Mouse (Mus musculus) adrenal gland, adult (tissue): ENCODE results near the gene Diexf.
A peak's percentile ranks its signal among the peaks of the same experiment; 100 is the strongest.

ENCODE experiments used
- DNase-seq, 2 experiments: peaks; one replicate each; pipeline ENCODE4 v3.0.0; 2022 to 2023; ENCODE audit warnings: low spot score in 1 of 2; ENCODE audit not compliant: inconsistent age in 2 of 2

Gene Diexf

DNA sequence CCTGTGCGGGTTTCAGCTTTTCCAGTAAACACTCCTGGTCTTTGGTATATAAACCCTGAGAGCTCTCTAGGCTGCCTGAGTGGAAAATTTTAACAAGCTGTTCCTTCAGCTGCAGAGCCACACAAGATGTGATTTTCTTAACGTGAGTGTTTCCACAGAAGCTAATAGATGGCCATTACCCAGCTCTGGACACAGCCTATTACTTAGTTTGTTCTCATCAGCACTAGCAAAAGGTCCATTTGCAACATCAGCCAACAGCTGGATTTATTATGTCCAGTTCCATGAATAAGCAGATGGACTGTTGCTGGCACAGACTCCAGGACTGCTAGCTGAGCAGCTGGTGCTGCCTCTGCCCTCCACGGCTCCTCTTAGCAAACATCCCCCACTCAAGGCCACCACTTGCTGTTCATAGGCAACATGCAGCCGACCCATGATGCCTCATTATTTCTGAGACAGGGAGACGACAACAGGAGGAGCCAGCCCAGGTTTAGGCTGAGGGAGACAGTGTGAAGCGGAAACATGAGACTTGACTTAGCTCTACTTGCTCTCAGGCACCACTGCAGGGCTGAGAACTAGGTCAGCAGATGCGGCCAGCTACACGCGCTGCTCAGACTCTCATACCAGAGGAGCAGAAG lies 43.1 kb downstream of the Diexf start:
- DNase-seq: peak; percentile 68 to 90

DNA sequence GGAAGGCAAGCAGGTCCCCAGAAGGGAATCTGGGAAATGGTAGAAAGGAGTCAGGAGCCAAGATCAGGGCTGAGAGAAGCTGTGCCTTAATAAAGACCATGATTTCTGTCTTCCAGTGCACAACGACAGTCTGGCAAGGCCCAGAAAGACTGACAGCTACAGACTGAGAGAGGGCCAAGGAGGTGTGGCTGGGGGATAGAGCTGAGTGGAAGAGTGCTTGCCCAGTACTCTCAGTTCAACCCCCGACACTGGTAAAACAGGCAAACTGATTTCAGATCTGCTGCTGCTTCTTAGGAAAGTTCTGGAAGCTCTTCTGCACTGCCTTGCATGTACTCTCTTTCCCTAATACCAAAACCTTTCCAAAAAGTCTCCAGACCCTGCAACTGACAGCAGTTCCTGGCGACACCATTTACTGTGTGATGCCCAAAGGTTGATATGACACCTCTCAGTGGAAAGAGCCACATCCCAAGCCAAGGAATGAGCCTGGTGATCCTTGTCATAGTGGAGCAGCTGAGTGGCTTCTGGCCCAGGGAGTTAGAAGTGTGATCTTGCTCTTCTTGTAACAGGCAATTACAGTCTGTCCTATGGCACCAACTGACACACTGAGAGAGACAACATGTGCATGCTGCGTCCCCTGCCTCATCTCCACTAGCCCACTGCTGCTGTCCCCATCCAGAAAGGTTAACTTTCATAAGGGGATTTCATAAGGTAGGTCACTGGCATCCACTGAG lies 43.8 kb downstream of the Diexf start:
- DNase-seq: no peak

DNA sequence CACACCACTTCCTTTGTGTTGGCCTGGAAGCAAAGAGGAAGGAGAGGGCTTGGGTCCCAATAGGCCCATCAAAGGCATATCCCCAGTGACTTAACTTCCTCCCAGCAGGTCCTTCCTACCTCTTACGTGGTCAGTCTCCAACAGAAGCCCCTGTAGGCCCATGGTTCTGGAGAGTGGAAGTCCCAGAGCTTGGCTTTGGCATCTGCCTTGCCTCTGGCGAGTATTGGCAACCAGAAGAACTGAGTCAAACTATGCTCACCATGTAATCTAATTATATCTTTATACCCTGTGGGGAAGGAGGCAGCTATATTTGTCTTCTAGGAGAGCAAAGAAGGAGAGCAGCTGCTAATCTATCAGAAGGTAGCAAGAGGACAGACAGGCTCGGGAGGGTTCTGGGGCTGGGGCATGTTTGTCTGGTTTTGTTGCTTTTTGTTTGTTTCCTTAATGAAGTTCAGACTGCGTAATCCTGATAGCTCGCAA lies 44.5 kb downstream of the Diexf start:
- DNase-seq: peak in 1 of 2 experiments; percentile 32

DNA sequence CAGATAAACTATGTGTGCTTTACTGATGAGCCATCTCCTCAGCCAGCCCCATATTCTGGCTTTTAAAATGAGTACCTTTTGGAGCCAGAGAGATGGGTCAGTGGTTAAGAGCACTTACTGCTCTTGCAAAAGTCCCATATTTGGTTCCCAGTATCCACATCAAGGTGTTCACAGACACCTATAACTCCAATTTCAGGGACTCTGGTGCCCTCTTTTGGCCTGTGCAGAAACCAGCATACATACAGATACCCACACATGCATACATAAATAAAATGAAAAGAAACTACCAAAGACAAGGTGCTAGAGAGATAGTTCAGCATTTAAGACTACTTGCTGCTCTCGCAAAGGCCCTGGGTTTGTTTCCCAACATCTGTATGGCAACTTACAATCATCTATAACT lies 46.1 kb downstream of the Diexf start:
- peak in 1 of 2 experiments; percentile 53 for DNase-seq

DNA sequence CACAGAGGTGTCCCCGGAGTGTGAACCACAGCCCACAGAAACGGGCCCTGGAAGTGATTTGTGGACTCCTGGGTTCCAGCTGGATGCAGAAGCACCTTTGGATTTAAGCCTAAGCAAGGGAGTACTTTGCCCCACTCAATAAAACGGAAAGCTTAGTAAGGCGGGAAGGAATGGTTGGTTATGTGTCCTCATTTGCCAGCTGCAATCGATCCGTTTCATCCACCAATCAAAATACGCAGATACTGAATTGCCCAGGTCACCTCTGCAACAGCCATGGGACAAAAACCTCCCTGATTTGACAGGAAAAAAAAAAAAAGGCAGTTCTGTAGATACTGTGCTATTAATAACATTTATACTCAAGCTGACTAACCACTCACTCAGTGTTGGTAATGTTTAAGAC lies 47.0 kb downstream of the Diexf start:
- DNase-seq: no peak

DNA sequence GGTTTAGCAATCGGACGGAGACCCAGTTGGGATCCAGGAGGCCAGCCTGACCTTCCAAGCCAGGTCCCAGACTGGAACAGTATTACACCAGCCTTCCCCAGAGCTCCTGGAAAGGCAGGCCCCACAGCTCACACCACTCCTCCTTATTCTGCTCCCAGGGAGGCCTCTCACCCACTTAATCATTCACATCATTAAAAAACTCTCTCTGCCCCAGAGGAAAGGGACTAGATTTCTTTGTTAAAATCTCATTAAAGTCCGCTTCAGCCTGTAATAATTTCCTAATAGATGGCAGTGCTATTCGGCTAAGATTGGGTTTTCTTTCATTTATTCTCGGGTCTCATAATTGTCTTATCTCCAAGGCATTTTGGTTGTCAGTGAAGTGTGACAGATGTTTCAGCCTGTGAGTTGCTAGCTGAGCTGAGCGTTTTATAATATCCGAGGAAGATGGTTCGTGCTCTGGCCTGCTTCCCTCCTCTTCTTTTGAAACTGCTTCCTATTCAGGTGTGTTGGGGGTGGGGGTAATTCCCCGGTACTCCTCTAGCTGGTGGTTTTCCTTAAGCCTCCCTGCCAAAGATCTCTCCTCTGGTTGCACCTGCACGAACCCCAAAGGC lies 47.7 kb downstream of the Diexf start:
- peak in 1 of 2 experiments; percentile 47 for DNase-seq

DNA sequence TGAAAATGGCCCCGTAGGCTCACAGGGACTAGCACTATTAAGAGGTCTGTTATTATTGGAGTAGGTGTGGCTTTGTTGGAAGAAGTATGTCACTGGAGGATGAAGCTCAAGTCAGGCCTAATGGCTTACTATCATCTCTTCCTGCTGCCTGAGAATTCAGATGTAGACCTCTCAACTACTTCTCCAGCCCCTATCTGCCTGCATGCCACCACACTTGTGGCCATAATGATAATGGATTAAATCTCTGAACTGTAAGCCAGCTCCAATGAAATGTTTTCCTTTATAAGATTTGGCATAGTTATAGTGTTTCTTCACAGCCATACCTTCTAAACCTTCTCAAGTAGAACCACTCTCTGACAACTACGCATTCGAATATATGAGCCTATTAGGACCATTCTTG lies 67.5 kb downstream of the Diexf start:
- no peak for DNase-seq

DNA sequence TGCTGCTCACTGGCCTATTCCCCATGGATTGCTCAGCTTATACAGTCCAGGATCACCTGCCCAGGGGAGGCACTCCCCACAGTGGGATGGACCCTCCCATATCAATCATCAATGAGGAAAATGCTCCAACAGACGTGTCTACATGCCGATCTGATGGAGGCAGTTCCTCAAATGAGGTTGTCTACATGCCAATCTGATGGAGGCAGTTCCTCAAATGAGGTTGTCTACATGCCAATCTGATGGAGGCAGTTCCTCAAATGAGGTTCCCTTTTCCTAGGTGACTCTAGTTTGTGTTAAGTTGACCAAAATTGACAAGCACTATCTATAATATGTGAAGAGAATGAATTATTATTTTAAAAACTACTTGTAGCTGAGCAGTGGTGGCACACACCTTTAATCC lies 69.9 kb downstream of the Diexf start:
- no peak for DNase-seq

DNA sequence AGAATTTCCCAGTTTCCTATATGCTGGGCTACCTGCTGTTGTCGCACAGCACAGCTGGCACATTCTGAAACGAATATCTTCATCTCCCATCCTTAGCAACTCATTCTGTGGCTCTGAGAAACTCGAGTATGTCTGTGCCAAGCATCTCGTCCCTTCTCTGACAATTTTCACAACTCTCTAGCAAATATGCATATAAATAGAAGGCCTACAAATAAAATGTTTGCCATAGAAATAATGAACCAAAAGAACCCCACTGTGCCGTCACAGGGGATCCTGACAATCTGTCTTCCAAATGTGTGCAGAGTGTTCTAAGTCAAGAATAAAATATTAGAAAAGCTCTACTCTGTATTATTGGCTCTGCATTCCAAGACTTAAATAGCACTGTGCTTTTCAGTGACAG lies 70.5 kb downstream of the Diexf start:
- no peak for DNase-seq

DNA sequence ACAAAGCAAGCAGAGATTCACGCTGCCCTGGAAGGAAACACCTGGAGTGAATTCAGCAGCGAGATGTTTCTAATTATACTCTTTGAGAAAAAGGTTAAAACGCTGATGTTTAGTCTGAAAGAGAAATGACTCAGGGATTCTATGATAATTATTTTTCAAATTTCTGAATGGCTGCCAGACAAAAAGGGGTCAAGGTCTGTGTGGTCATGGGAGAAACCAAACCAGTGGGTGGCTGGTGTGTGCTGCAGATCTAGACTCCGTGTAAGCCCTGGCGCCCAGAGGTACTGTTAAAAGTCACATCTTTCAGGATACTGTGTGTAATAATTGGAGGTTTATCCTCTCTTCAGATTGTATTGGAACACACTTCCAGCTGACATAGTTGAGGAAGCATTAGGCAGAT lies 75.7 kb downstream of the Diexf start:
- DNase-seq: peak; percentile 48 to 90

DNA sequence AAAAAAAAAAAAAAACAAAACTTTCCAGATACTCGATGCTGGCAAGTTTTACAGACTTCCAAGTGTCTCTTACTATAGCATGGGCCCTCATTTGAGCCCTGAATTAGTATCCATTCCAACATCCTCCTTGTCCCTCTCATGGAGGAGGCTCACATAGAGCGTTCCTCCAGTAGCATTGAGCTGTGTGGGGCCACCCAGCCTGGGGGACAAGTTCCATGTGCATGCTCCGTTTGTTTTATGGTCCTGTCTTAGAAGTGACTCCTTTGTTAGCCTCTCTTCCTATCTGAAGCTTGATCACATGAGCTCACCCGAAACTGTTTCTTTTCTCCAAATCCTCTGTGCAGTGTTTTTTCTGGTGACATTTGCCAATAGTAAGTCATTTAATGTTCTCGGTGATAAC lies 77.0 kb downstream of the Diexf start:
- DNase-seq: no peak

DNA sequence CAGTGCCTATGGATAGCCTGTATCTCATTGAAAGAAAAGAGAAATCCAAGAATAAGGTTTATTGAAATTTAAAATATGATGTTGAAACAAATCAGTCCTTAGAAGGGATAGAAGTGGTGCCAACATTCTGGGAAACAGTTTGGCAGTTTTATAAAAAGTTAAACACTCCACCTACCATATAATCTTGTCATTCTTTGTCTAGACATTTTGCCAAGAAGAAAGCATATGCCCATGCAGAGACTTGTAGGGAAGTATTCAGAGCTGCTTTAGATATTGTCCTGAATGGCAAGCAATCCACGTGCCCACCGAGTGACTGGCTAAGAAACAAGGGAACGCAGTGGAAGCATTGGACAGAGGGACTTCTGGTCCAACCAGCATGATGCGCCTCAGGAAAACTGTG lies 82.5 kb downstream of the Diexf start:
- DNase-seq: no peak

DNA sequence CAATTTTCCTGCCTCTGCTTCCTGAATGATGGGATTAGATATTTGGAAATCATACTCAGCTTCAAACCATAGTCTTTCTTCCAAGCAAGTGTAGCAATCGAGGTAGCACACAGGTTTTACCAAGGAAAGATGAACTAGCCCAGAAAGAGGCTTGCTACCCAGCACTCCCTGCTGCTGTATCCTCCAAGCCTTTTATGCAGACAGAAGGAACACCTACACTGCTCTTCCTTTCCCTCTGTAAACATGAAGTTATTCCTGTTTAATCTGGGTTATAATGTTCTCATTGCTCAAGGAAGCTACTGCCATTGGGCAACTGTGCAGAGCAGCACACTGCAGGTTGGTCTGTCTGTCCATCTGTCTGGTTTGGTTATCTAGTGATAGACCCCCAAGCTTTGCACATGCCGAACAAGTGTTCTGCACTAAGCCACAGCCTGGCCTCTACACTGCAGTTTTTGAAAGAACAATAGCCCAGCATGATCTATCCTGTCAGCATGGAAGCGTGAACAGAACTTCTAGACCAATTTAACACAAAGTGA lies 87.2 kb downstream of the Diexf start:
- DNase-seq: no peak
